Mouse (Mus musculus) B cell, adult 62 days (primary cell): ENCODE data around the gene Rwdd1. TPM values are rescaled to one million over a fixed set of nuclear protein-coding genes. Genes with fewer than 3 reads are reported as not detected.

ENCODE experiments used
- total RNA-seq: library from RNA; stranded (reverse); gene quantifications from 4 replicates; pipeline ENCODE4 v1.2.4, GENCODE M21; 2023

Gene Rwdd1
- 42.5 to 62.8 TPM (median 50.9 TPM) in 4 replicates for total RNA-seq

DNA sequence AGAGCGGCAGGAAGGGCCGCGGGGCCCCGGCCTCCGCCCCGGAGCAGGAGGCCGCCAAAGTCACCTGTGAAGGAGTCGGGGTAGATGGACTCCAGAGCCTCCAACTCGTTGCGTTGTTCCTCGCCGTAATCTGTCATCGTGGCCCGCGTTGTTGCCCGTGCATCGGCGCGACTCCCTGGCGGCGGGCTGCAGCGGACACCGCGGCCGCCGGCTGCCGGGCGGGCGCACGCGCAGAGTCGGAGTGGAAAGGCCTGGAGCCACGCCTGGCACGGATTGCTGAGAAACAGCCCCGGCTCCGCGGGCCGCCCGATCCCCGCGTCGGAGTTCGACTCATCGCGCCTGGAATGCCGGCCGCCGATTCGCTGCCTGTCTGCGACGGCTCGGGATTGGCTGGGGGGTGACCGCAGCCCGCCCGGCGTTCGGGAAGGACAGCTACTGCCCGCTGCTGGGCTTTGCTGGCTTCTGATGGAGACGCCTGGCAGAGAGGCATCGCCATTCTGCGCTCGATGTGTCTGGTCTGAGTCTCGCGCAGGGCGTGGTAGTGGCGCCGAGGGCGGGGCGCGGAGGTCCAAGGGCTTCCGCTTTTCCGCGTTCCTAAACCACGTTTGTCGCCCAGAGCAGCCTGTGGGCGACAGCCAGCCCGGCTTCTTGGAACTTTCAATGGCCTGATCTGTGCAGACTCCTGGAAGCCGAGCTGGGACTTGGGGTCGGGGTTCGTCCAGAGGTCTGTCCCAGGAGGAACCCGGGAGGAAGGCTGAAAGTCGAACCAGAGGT is at the start of gene Rwdd1:
Gene Rwdd1 (minus strand): TSS at position 323 of the 774 bp plus-strand sequence.

GRCm38 (mm10) chr10:34044210-34044609 is 24.8 kb upstream of the Rwdd1 start, which contains the start of gene Calhm4:
TSS of gene Calhm4 (minus strand) at chr10:34044310.

DNA sequence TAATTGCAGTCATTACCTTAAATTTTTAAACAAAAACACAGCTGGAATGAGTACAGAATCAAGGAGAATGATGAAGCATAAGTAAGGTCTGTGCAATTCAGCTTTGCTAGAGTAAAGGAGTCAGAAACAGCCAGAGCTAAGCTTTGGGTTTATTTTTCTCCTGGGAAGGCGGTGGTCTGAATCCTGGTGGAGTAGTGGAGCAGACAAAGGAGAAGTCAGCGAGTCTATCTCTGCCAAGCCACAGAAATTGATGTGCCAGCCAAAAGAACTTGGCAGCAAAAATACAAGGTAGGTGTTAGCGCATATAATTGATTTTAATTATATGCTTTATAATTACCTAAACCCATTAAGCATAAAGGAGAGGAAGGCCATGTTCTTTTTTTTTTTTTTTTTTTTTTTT is 18.0 kb upstream of the Rwdd1 start, which contains the start of gene Trappc3l:
Gene Trappc3l (plus strand): TSS at position 197 of the 400 bp plus-strand sequence.

DNA sequence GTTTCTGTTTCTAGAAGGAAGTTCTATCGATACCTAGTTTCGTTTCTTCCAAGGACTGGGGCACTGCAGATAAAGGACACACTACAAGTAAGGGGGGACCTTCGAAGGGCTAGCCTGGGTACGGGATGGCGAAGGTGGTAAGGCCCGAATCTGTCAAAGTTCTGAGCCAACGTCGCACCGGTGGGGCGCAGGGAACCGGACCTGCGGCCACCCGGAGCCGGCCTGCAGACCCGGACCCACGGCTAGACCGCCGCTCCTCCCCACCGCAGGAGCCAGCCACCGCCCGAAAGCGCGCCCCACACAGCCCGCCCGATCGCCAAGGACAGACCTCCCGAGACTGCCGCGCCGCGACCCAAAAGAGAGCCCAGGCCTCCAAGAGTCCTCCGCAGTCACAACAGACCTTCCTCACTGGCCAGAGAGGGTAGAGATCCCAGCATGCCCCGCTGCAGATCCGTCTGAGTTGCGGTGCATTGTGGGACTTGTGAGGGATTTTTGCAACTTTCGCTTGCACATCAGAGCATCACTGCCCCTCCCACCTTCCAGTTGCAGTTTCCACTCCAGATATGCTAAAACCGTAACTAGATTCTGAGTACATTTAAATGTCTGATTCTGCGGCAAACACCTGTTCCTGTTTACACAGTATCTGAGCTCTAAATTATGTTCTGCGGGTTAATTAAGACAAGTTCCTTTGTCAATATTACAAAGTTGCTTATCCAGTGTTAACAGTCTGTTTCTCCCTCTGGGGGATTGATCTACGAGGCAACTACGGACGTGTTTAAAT is 68.4 kb downstream of the Rwdd1 start, which contains the start of gene Zup1:
Gene Zup1 (minus strand): TSS at position 467 of the 781 bp plus-strand sequence.

Other genes with a start within 250 kb of the Rwdd1 start
- not detected in 4 replicates for gene Sult3a2, start 232.9 kb downstream of the Rwdd1 start, total RNA-seq
- not detected in 4 replicates for gene Sult3a1, start 161.9 kb downstream of the Rwdd1 start, total RNA-seq
- gene Rsph4a, start 114.5 kb downstream of the Rwdd1 start, total RNA-seq: not detected in 4 replicates
- gene Zup1, start 68.4 kb downstream of the Rwdd1 start, total RNA-seq: 99.0 to 119 TPM (median 111 TPM) in 4 replicates
- gene Trappc3l, start 18.0 kb upstream of the Rwdd1 start, total RNA-seq: not detected in 4 replicates
- gene Calhm4, start 24.7 kb upstream of the Rwdd1 start, total RNA-seq: not detected in 4 replicates
- gene Calhm5, start 76.9 kb upstream of the Rwdd1 start, total RNA-seq: not detected in 4 replicates
- 12.3 to 16.1 TPM (median 13.2 TPM) in 4 replicates for gene Calhm6, start 108.4 kb upstream of the Rwdd1 start, total RNA-seq
- 1.8 to 5.6 TPM (median 3.9 TPM) in 4 replicates for gene Dse, start 188.1 kb upstream of the Rwdd1 start, total RNA-seq